Mouse (Mus musculus) ES-Bruce4 (cell line): Measurements from ENCODE around the gene Avl9. TPM values are rescaled to one million over a fixed set of nuclear protein-coding genes. Genes with fewer than 3 reads are reported as not detected.

ENCODE experiments used
- H3K27ac ChIP-seq: 2 replicates; pipeline ENCODE4 v1.5.1; 2012; ENCODE audit warnings: low read length, inconsistent platforms; ENCODE audit not compliant: insufficient read depth
- H3K27me3 ChIP-seq: 2 replicates; pipeline ENCODE4 v1.6.1; 2012; ENCODE audit warnings: mild to moderate bottlenecking, low read length, inconsistent platforms; ENCODE audit not compliant: control insufficient read depth, poor library complexity, insufficient read depth, severe bottlenecking
- H3K36me3 ChIP-seq: 2 replicates; pipeline ENCODE4 v1.6.1; 2012; ENCODE audit warnings: inconsistent platforms, mild to moderate bottlenecking, low read length, moderate library complexity; ENCODE audit not compliant: control insufficient read depth, poor library complexity, insufficient read depth, severe bottlenecking
- H3K4me1 ChIP-seq: one replicate; pipeline ENCODE4 v1.8.1; 2011; ENCODE audit warnings: low read length; ENCODE audit not compliant: control insufficient read depth, insufficient read depth
- H3K4me3 ChIP-seq: 2 replicates; pipeline ENCODE4 v1.5.1; 2011; ENCODE audit warnings: low read depth, mild to moderate bottlenecking, low read length
- H3K9ac ChIP-seq: 2 replicates; pipeline ENCODE4 v1.6.1; 2012; ENCODE audit warnings: low read depth, mild to moderate bottlenecking, inconsistent platforms; ENCODE audit not compliant: poor library complexity, severe bottlenecking
- H3K9me3 ChIP-seq: replicated peaks from 2 replicates; pipeline ENCODE4 v1.6.1; 2012; ENCODE audit warnings: mild to moderate bottlenecking, low read length, inconsistent platforms; ENCODE audit not compliant: control insufficient read depth, poor library complexity, insufficient read depth, severe bottlenecking
- CTCF ChIP-seq: IDR thresholded peaks from one replicate; pipeline ENCODE4 v1.8.1; 2011; ENCODE audit warnings: low read depth, low read length
- EP300 ChIP-seq: IDR thresholded peaks from 2 replicates; pipeline ENCODE4 v1.6.1; 2011; ENCODE audit warnings: low read depth, low read length; ENCODE audit not compliant: insufficient read depth
- POLR2A ChIP-seq: IDR thresholded peaks from one replicate; pipeline ENCODE4 v1.8.1; 2011; ENCODE audit warnings: low read length; ENCODE audit not compliant: insufficient read depth
- polyA plus RNA-seq: library from polyadenylated mRNA; stranded (reverse); fragments of >200 nt; gene quantifications from 2 replicates; pipeline ENCODE4 v1.2.4, GENCODE M21; 2011; ENCODE audit warnings: low read depth; ENCODE audit not compliant: missing spikeins, insufficient read depth, insufficient read length

Avl9 gene
- polyA plus RNA-seq, 1 experiment = 26.2 TPM

GRCm38 (mm10) chr6:56715270-56715666, 569 bp downstream of the Avl9 start:
- Histone ChIP-seq H3K36me3 (no peaks in the 10 kb centered on the region), H3K27me3 (no peaks in the 10 kb centered on the region), H3K27ac (peak overlapping the region; percentile 55), H3K9ac (peak overlapping the region; percentile 73), H3K9me3 (no peaks in the 10 kb centered on the region), H3K4me1 (no peaks in the 10 kb centered on the region), H3K4me3 (peak overlapping the region; percentile 91)
- TF ChIP-seq POLR2A (no peak), CTCF (no peak), EP300 (no peak)

- no peak overlapping the region for H3K27ac ChIP-seq
- H3K4me3 ChIP-seq = no peak overlapping the region
- H3K9ac ChIP-seq = no peak overlapping the region
- TF ChIP-seq EP300 (no peak), CTCF (no peak), POLR2A (no peak)
- H3K9me3 ChIP-seq = no peaks in the 10 kb centered on the region
- H3K4me1 ChIP-seq = no peaks in the 10 kb centered on the region
- H3K36me3 ChIP-seq = peaks cover 2% of the 10 kb centered on the region; the same call in 1 of the 2 replicates
- no peaks in the 10 kb centered on the region for H3K27me3 ChIP-seq
These were observed 4.4 kb downstream of the Avl9 start for GRCm38 (mm10) chr6:56719071-56719470.

DNA sequence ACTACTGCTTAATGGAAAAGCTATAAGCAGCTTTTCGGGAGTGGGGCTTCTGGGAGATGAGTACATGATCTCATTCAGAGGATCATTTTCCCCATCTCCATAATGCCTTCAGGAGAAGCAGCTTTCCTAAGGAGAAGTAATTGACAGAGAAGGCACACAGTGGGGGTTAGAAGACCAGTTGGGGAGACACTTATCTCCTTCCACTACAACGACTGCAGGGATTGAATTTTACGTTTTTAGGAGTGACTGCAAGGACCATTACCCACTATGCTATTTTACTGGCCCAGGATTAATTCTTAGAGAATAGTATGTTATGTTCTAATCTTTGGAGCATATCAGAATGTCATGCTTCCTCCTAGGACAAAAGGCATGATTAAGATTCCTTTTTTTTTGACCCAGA, 6.2 kb downstream of the Avl9 start:
- Histone ChIP-seq H3K27ac (no peak overlapping the region), H3K27me3 (no peaks in the 10 kb centered on the region), H3K9ac (no peak overlapping the region), H3K4me3 (no peak overlapping the region), H3K9me3 (no peaks in the 10 kb centered on the region), H3K36me3 (peaks cover 7% of the 10 kb centered on the region), H3K4me1 (no peaks in the 10 kb centered on the region)
- TF ChIP-seq POLR2A = no peak
- no peak for TF ChIP-seq CTCF

- peaks cover 21% of the 10 kb centered on the region for H3K36me3 ChIP-seq
- H3K4me1 ChIP-seq = no peaks in the 10 kb centered on the region
- TF ChIP-seq POLR2A = no peak
- TF ChIP-seq EP300 = no peak
- TF ChIP-seq CTCF = no peak
- H3K27me3 ChIP-seq = no peaks in the 10 kb centered on the region
- no peak overlapping the region for H3K9ac ChIP-seq
- no peaks in the 10 kb centered on the region for H3K9me3 ChIP-seq
- no peak overlapping the region for H3K27ac ChIP-seq
- no peak overlapping the region for H3K4me3 ChIP-seq
These were observed 17.8 kb downstream of the Avl9 start for GRCm38 (mm10) chr6:56732545-56732944.

DNA sequence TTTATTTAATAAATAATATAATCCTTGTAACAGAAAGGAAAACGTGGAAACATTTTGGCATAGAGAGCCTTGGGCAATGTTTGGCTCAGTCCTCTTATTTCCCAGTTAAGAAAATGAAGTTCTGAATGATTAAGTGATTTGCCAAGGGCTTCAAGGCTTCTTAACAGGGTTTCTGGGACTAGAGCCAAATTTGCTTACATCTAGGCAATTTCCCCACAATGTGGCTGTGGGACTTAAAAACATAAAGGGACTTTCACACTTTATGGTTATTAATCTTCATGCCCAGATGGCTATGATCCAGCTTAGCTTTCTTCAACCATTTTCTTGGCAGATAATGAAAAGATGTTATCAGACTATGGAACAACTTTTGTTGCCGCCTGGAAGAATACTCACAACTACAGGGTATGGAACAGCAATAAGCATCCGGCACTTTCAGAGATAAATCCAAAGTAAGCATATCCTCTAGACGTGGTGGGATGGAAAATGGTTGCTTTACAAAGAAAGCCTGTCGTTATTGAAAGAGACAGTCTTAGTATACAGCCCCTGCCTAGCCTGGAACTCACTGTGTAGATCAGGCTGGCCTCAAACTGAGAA, 31.3 kb downstream of the Avl9 start:
- H3K4me3 ChIP-seq = no peak overlapping the region
- H3K27ac ChIP-seq = no peak overlapping the region
- H3K36me3 ChIP-seq = peaks cover 3% of the 10 kb centered on the region
- no peak overlapping the region for H3K9ac ChIP-seq
- no peaks in the 10 kb centered on the region for H3K27me3 ChIP-seq
- H3K9me3 ChIP-seq = no peaks in the 10 kb centered on the region
- no peak for TF ChIP-seq EP300
- no peak for TF ChIP-seq CTCF
- TF ChIP-seq POLR2A = no peak
- no peaks in the 10 kb centered on the region for H3K4me1 ChIP-seq

DNA sequence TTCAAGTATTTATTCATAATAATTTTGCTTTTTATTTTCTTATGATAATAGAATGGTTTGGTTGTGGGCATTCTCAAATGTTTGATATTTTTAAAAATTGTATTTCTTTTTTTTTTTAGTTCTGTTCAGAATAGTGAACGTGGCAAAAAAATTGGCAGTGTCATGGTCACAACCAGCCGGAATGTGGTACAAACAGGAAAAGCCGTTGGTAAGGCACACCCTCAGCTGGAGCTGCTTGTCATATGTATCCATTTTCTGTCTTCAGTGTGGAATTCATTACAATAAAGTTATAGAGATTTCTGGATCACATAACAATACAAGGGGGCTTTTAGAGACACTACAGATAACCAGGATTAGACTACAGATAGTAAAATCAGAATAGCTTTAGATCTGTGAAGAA, 39.0 kb downstream of the Avl9 start:
- TF ChIP-seq CTCF (no peak), EP300 (no peak)
- Histone ChIP-seq H3K27me3 (no peaks in the 10 kb centered on the region), H3K4me1 (no peaks in the 10 kb centered on the region), H3K4me3 (no peak overlapping the region), H3K36me3 (peaks cover 14% of the 10 kb centered on the region), H3K27ac (no peak overlapping the region), H3K9ac (no peak overlapping the region), H3K9me3 (no peaks in the 10 kb centered on the region)
